Mouse (Mus musculus): Measurements from ENCODE around the gene Ttc27. TPM values are rescaled to one million over a fixed set of nuclear protein-coding genes. Genes with fewer than 3 reads are reported as not detected.
"Not testable (repeated sequence)": the region's sequence is repeated elsewhere in the genome, so short reads cannot be mapped to it uniquely, and the experiment has no call there.

Gene Ttc27
- 10 to 100 TPM; 10.4 to 14.6 TPM for total RNA-seq (2021)

- DNase-seq = peak; percentile 95 to 97
- intact Hi-C loops (cut with DNase I) = no loop called here
Measured at GRCm38 (mm10) chr17:74717618-74718151, at the start of gene Ttc27. Ttc27 (plus strand) TSS chr17:74717732.

GRCm38 (mm10) chr17:74668010-74668409, 49.5 kb upstream of the Ttc27 start:
- DNase-seq = no peak
- intact Hi-C loops (cut with DNase I) = no loop called here

GRCm38 (mm10) chr17:74670031-74670430, 47.5 kb upstream of the Ttc27 start:
- intact Hi-C loops (cut with DNase I) = no loop called here
- DNase-seq = no peak

- intact Hi-C loops (cut with DNase I) = no loop called here
- no peak for DNase-seq
Measured at GRCm38 (mm10) chr17:74672446-74672845, 45.1 kb upstream of the Ttc27 start.

GRCm38 (mm10) chr17:74673251-74673650, 44.3 kb upstream of the Ttc27 start:
- intact Hi-C loops (cut with DNase I) = no loop called here
- DNase-seq = peak; percentile 13 to 18

GRCm38 (mm10) chr17:74678061-74678460, 39.5 kb upstream of the Ttc27 start:
- intact Hi-C loops (cut with DNase I) = loop anchor here (5.0 kb wide), 1 partner anchor 409 kb away; no protein-coding TSS in a partner anchor
- DNase-seq = no peak

GRCm38 (mm10) chr17:74684927-74685326, 32.6 kb upstream of the Ttc27 start:
- DNase-seq = no peak
- intact Hi-C loops (cut with DNase I) = no loop called here

GRCm38 (mm10) chr17:74688555-74688954, 29.0 kb upstream of the Ttc27 start:
- DNase-seq = no peak
- intact Hi-C loops (cut with DNase I) = no loop called here

- intact Hi-C loops (cut with DNase I) = no loop called here
- DNase-seq = no peak
Measured at GRCm38 (mm10) chr17:74689406-74689805, 28.1 kb upstream of the Ttc27 start.

GRCm38 (mm10) chr17:74701661-74702060, 15.9 kb upstream of the Ttc27 start:
- DNase-seq; intact Hi-C loops (cut with DNase I): not testable (repeated sequence)

- intact Hi-C loops (cut with DNase I) = no loop called here
- no peak for DNase-seq
Measured at GRCm38 (mm10) chr17:74705480-74705879, 12.1 kb upstream of the Ttc27 start.

GRCm38 (mm10) chr17:74706593-74706992, 10.9 kb upstream of the Ttc27 start:
- no peak for DNase-seq
- intact Hi-C loops (cut with DNase I) = no loop called here

- intact Hi-C loops (cut with DNase I) = no loop called here
- DNase-seq = no peak
Measured at GRCm38 (mm10) chr17:74707637-74708152, 9.8 kb upstream of the Ttc27 start.

- no peak for DNase-seq
- intact Hi-C loops (cut with DNase I) = no loop called here
Measured at GRCm38 (mm10) chr17:74710731-74711130, 6.8 kb upstream of the Ttc27 start.

GRCm38 (mm10) chr17:74711627-74712026, 5.9 kb upstream of the Ttc27 start:
- DNase-seq = no peak
- intact Hi-C loops (cut with DNase I) = no loop called here

GRCm38 (mm10) chr17:74715128-74715527, 2.4 kb upstream of the Ttc27 start:
- intact Hi-C loops (cut with DNase I) = no loop called here
- DNase-seq = no peak

- intact Hi-C loops (cut with DNase I) = no loop called here
- no peak for DNase-seq
Measured at GRCm38 (mm10) chr17:74715724-74716123, 1.8 kb upstream of the Ttc27 start.

GRCm38 (mm10) chr17:74716643-74717042, 889 bp upstream of the Ttc27 start:
- intact Hi-C loops (cut with DNase I) = no loop called here
- DNase-seq = no peak

- DNase-seq = no peak
- intact Hi-C loops (cut with DNase I) = no loop called here
Measured at GRCm38 (mm10) chr17:74717091-74717617, 378 bp upstream of the Ttc27 start.

- no peak for DNase-seq
- intact Hi-C loops (cut with DNase I) = loop anchor here (5.0 kb wide), 1 partner anchor 344 kb away; no protein-coding TSS in a partner anchor
Measured at GRCm38 (mm10) chr17:74732872-74733271, 15.3 kb downstream of the Ttc27 start.

- no peak for DNase-seq
- intact Hi-C loops (cut with DNase I) = no loop called here
Measured at GRCm38 (mm10) chr17:74735392-74735791, 17.9 kb downstream of the Ttc27 start.

- intact Hi-C loops (cut with DNase I) = no loop called here
Measured at GRCm38 (mm10) chr17:74749659-74750058, 32.1 kb downstream of the Ttc27 start.

GRCm38 (mm10) chr17:74751026-74751425, 33.5 kb downstream of the Ttc27 start:
- no peak for DNase-seq
- intact Hi-C loops (cut with DNase I) = no loop called here

More at GRCm38 (mm10) chr17:74749659-74750058, 32.1 kb downstream of the Ttc27 start:
- DNase-seq = no peak
